Mouse (Mus musculus): Measurements from ENCODE around the gene Ppfia4. TPM values are rescaled to one million over a fixed set of nuclear protein-coding genes. Genes with fewer than 3 reads are reported as not detected.

Ppfia4 gene
- total and polyA plus RNA-seq, 3 experiments = 0.80 to 4.9 (median 0.94) TPM

- Histone ChIP-seq H3K4me1 (ENCODE audit: control insufficient read depth, insufficient read depth, low read length) (no peaks in the 10 kb centered on the region; the same call in 1 of the 2 replicates), H3K9ac (ENCODE audit: low read depth, low read length) (no peak overlapping the region), H3K27me3 (ENCODE audit: control insufficient read depth, insufficient read depth, low read length) (no peaks in the 10 kb centered on the region), H3K79me2 (replicated peaks; ENCODE audit: control insufficient read depth, insufficient read depth, low read length) (no peaks in the 10 kb centered on the region), H3K36me3 (ENCODE audit: control insufficient read depth, insufficient read depth, low read length) (peaks cover 3% of the 10 kb centered on the region), H3K4me3 (no peak overlapping the region), H3K27ac (no peak overlapping the region; the same call in 1 of the 2 replicates)
- TF ChIP-seq CTCF (IDR thresholded peaks at IDR 0.05) (no peak), POLR2A (IDR thresholded peaks at IDR 0.05; ENCODE audit: insufficient read depth, low read depth, low read length) (no peak), EP300 (IDR thresholded peaks at IDR 0.05; ENCODE audit: insufficient read depth, low read depth, low read length) (no peak)
- DNase-seq = peak in 1 of 2 experiments; percentile 16
- 70% methylated on average over 8 of the region's 8 CpGs for WGBS
- intact Hi-C loops (cut with DNase I) = no loop called here
These were observed 10.1 kb upstream of the Ppfia4 start for GRCm38 (mm10) chr1:134342781-134343310.

GRCm38 (mm10) chr1:134342278-134342664 lies 9.5 kb upstream of the Ppfia4 start:
- Histone ChIP-seq H3K27ac (no peak overlapping the region; the same call in 1 of the 2 replicates), H3K27me3 (ENCODE audit: control insufficient read depth, insufficient read depth, low read length) (no peaks in the 10 kb centered on the region), H3K9ac (ENCODE audit: low read depth, low read length) (no peak overlapping the region), H3K4me3 (no peak overlapping the region), H3K4me1 (ENCODE audit: control insufficient read depth, insufficient read depth, low read length) (no peaks in the 10 kb centered on the region; the same call in 1 of the 2 replicates), H3K36me3 (ENCODE audit: control insufficient read depth, insufficient read depth, low read length) (peaks cover 3% of the 10 kb centered on the region), H3K79me2 (replicated peaks; ENCODE audit: control insufficient read depth, insufficient read depth, low read length) (no peaks in the 10 kb centered on the region)
- TF ChIP-seq POLR2A (IDR thresholded peaks at IDR 0.05; ENCODE audit: insufficient read depth, low read depth, low read length) (no peak), EP300 (IDR thresholded peaks at IDR 0.05; ENCODE audit: insufficient read depth, low read depth, low read length) (no peak)
- DNase-seq = peak; percentile 16 to 36
- WGBS = 47% methylated on average over 2 of the region's 2 CpGs
- intact Hi-C loops (cut with DNase I) = no loop called here

DNA sequence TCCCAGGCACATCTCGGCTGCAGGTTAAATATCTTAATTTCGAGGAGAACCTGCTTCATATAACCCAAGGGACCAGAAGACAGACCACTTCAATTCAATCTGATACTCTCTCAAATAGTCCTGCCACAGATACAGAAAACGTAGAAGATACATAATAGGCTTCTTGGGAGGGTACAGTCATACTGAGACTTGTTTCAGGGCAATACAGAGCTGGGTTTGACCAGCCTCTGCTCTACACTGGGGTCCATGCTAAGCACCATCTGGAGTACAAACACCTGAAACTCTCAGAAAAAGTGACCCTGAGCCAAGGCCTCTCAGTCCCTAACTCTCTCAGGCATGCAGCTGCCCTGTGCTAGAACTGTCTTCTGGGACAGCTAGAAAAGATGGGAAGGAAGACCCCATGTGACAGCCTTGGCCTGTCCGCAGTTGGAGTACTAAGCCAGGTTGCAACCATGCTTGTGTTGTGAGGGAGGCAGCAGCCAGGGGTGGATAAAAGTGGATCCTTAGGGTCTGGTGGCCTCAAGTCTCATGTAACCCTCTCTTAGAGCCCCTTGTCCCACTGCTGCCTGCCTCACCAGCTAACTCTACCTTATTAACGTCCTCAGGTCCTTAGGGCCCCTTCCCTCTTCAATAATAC lies 9.0 kb upstream of the Ppfia4 start:
- H3K79me2 ChIP-seq (replicated peaks; ENCODE audit: control insufficient read depth, insufficient read depth, low read length) = no peaks in the 10 kb centered on the region
- no peak overlapping the region; the same call in 1 of the 2 replicates for H3K27ac ChIP-seq
- H3K36me3 ChIP-seq (ENCODE audit: control insufficient read depth, insufficient read depth, low read length) = peaks cover 2% of the 10 kb centered on the region
- no peaks in the 10 kb centered on the region for H3K27me3 ChIP-seq (ENCODE audit: control insufficient read depth, insufficient read depth, low read length)
- WGBS = 72% methylated on average over 5 of the region's 5 CpGs
- H3K4me1 ChIP-seq (ENCODE audit: control insufficient read depth, insufficient read depth, low read length) = no peaks in the 10 kb centered on the region; the same call in 1 of the 2 replicates
- intact Hi-C loops (cut with DNase I) = no loop called here
- H3K9ac ChIP-seq (ENCODE audit: low read depth, low read length) = no peak overlapping the region
- TF ChIP-seq POLR2A (IDR thresholded peaks at IDR 0.05; ENCODE audit: insufficient read depth, low read depth, low read length) = no peak
- TF ChIP-seq EP300 (IDR thresholded peaks at IDR 0.05; ENCODE audit: insufficient read depth, low read depth, low read length) = no peak
- no peak for TF ChIP-seq CTCF (IDR thresholded peaks at IDR 0.05)
- no peak overlapping the region for H3K4me3 ChIP-seq
- peak in 1 of 2 experiments; percentile 14 for DNase-seq

- Histone ChIP-seq H3K4me1 (ENCODE audit: control insufficient read depth, insufficient read depth, low read length) (no peaks in the 10 kb centered on the region; the same call in 1 of the 2 replicates), H3K27ac (no peak overlapping the region)
These were observed 7.3 kb upstream of the Ppfia4 start for GRCm38 (mm10) chr1:134339757-134340619.

DNA sequence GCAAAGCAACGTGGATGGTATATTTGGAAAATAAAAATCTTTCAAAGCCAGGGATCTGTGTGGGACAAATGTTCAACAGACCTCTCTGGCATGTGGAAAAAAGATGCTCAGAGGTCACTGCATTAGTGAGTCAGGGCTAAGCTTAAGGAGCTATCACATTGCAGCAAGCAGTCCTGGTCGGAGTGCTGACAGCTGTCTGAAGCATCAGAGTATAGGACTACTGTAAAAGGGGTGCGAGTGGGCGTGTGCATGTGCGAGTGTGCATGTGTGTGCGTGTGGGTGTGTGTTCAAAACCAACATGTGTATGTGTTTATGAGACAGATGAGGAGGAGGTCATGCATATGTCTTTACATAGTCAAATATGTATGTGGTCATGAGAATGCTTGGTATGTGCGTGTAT lies 6.4 kb upstream of the Ppfia4 start:
- 79% methylated on average over 7 of the region's 7 CpGs for WGBS
- H3K27ac ChIP-seq = no peak overlapping the region
- intact Hi-C loops (cut with DNase I) = no loop called here

More at GRCm38 (mm10) chr1:134339757-134340619, 7.3 kb upstream of the Ppfia4 start:
- TF ChIP-seq POLR2A (IDR thresholded peaks at IDR 0.05; ENCODE audit: insufficient read depth, low read depth, low read length) = no peak
- peak; percentile 16; the same call in 1 of the 2 replicates for TF ChIP-seq CTCF (IDR thresholded peaks at IDR 0.05)
- WGBS = 95% methylated on average over 18 of the region's 18 CpGs
- Histone ChIP-seq H3K36me3 (ENCODE audit: control insufficient read depth, insufficient read depth, low read length) (no peaks in the 10 kb centered on the region), H3K4me3 (no peak overlapping the region), H3K9ac (ENCODE audit: low read depth, low read length) (no peak overlapping the region), H3K79me2 (replicated peaks; ENCODE audit: control insufficient read depth, insufficient read depth, low read length) (no peaks in the 10 kb centered on the region), H3K27me3 (ENCODE audit: control insufficient read depth, insufficient read depth, low read length) (no peaks in the 10 kb centered on the region)
- DNase-seq = no peak
- intact Hi-C loops (cut with DNase I) = no loop called here

More for the DNA sequence above, 6.4 kb upstream of the Ppfia4 start:
- H3K27me3 ChIP-seq (ENCODE audit: control insufficient read depth, insufficient read depth, low read length) = no peaks in the 10 kb centered on the region
- H3K4me1 ChIP-seq (ENCODE audit: control insufficient read depth, insufficient read depth, low read length) = no peaks in the 10 kb centered on the region
- no peak overlapping the region for H3K9ac ChIP-seq (ENCODE audit: low read depth, low read length)
- H3K4me3 ChIP-seq = no peak overlapping the region
- TF ChIP-seq POLR2A (IDR thresholded peaks at IDR 0.05; ENCODE audit: insufficient read depth, low read depth, low read length) = no peak
- H3K79me2 ChIP-seq (replicated peaks; ENCODE audit: control insufficient read depth, insufficient read depth, low read length) = no peaks in the 10 kb centered on the region
- no peaks in the 10 kb centered on the region for H3K36me3 ChIP-seq (ENCODE audit: control insufficient read depth, insufficient read depth, low read length)
- DNase-seq = no peak
